9 mouse cellular contexts compared by ENCODE assay signal in genomic region chr9:43240594-43240900, GRCm38 (mm10). TPM values are rescaled to one million over a fixed set of nuclear protein-coding genes. Genes with fewer than 3 reads are reported as not detected.
DNase-seq lines count a peak whose midpoint lies in the region; ATAC-seq lines count a peak whose summit lies in the region.
"Had no signal": no experiment of that assay in that cellular context is flagged by ENCODE, and none has a peak within 500 bp of the region (broad histone marks: within the 10 kb centered on the region; RNA-seq: fewer than 3 reads in every experiment).

No protein-coding gene starts in this region.

- 18% methylated on average over 2 of the region's 2 CpGs for WGBS in heart, embryonic 12.5 days
- WGBS in embryonic facial prominence, embryonic 10.5 days: 33% methylated on average over 2 of the region's 2 CpGs
- WGBS in hindbrain, embryonic 12.5 days: 50% methylated on average over 2 of the region's 2 CpGs
- 25% methylated on average over 2 of the region's 2 CpGs for WGBS in liver, embryonic 16.5 days (ENCODE audit: insufficient replicate concordance)

- intact Hi-C loops in heart, postnatal 36 days (cut with DNase I): no loop called here
- intact Hi-C loops in left cerebral cortex, postnatal 25 days (cut with DNase I): no loop called here

- ATAC-seq in heart, embryonic 12.5 days (ENCODE audit: insufficient number of reproducible peaks, low FRiP score): no peak
- ATAC-seq in hindbrain, embryonic 12.5 days (ENCODE audit: low FRiP score): no peak
- ATAC-seq in liver, embryonic 16.5 days (ENCODE audit: low read depth): no peak
- ATAC-seq in monocyte, adult 5-6 weeks (replicated peaks; ENCODE audit: insufficient number of reproducible peaks, low FRiP score, low TSS enrichment, poor library complexity, severe bottlenecking): no peak

- no peaks in the 10 kb centered on the region for H3K27me3 ChIP-seq in heart, embryonic 12.5 days (replicated peaks)
- H3K27me3 ChIP-seq in embryonic facial prominence, embryonic 10.5 days (replicated peaks; ENCODE audit: low read depth, poor library complexity, severe bottlenecking): peaks cover 19% of the 10 kb centered on the region
- H3K27me3 ChIP-seq in hindbrain, embryonic 12.5 days: peaks cover 32% of the 10 kb centered on the region
- H3K27me3 ChIP-seq in liver, embryonic 16.5 days (ENCODE audit: control insufficient read depth, insufficient read depth, low read depth, low read length): no peaks in the 10 kb centered on the region

- H3K27ac ChIP-seq in heart, embryonic 12.5 days (ENCODE audit: poor library complexity, severe bottlenecking): peak overlapping the region; percentile 84
- H3K27ac ChIP-seq in embryonic facial prominence, embryonic 10.5 days (replicated peaks): peak overlapping the region; percentile 91
- H3K27ac ChIP-seq in hindbrain, embryonic 12.5 days: peak overlapping the region; percentile 76; the same call in 1 of the 2 replicates
- peak overlapping the region; percentile 92 for H3K27ac ChIP-seq in liver, embryonic 16.5 days (ENCODE audit: low read length)

- H3K4me2 ChIP-seq in heart, embryonic 12.5 days: peak overlapping the region; percentile 75
- H3K4me2 ChIP-seq in hindbrain, embryonic 12.5 days (replicated peaks): peak overlapping the region; percentile 74
- peak overlapping the region; percentile 90 for H3K4me2 ChIP-seq in liver, embryonic 16.5 days (ENCODE audit: low read depth, low read length)

- H3K9me3 ChIP-seq in heart, embryonic 12.5 days (replicated peaks): no peaks in the 10 kb centered on the region
- no peaks in the 10 kb centered on the region for H3K9me3 ChIP-seq in embryonic facial prominence, embryonic 10.5 days
- no peaks in the 10 kb centered on the region for H3K9me3 ChIP-seq in hindbrain, embryonic 12.5 days (replicated peaks)
- no peaks in the 10 kb centered on the region for H3K9me3 ChIP-seq in liver, embryonic 16.5 days (replicated peaks; ENCODE audit: control insufficient read depth, low read length)

- no peaks in the 10 kb centered on the region for H3K36me3 ChIP-seq in heart, embryonic 12.5 days
- H3K36me3 ChIP-seq in embryonic facial prominence, embryonic 10.5 days (replicated peaks): peaks cover 16% of the 10 kb centered on the region
- no peaks in the 10 kb centered on the region for H3K36me3 ChIP-seq in hindbrain, embryonic 12.5 days
- no peaks in the 10 kb centered on the region for H3K36me3 ChIP-seq in liver, embryonic 16.5 days (ENCODE audit: control insufficient read depth, insufficient read depth)

- H3K4me1 ChIP-seq in heart, embryonic 12.5 days (replicated peaks): peaks cover 42% of the 10 kb centered on the region
- H3K4me1 ChIP-seq in embryonic facial prominence, embryonic 10.5 days: peaks cover 72% of the 10 kb centered on the region
- H3K4me1 ChIP-seq in hindbrain, embryonic 12.5 days: peaks cover 21% of the 10 kb centered on the region
- peaks cover 75% of the 10 kb centered on the region for H3K4me1 ChIP-seq in liver, embryonic 16.5 days (ENCODE audit: control insufficient read depth, low read depth, low read length)

- no peak for DNase-seq in heart, postnatal 36 days
- no peak for DNase-seq in embryonic facial prominence, embryonic 10.5 days (ENCODE audit: low spot score)
- DNase-seq in thymus, adult 18-20 months: no peak
- no peak for DNase-seq in left cerebral cortex, postnatal 25 days (ENCODE audit: low spot score in 2 of 2)

- peak overlapping the region; percentile 95 for H3K4me3 ChIP-seq in heart, embryonic 12.5 days
- peak overlapping the region; percentile 82 for H3K4me3 ChIP-seq in embryonic facial prominence, embryonic 10.5 days
- H3K4me3 ChIP-seq in hindbrain, embryonic 12.5 days: peak overlapping the region; percentile 67; the same call in 1 of the 2 replicates
- no peak overlapping the region for H3K4me3 ChIP-seq in liver, embryonic 16.5 days (ENCODE audit: low read depth, low read length)

- peak overlapping the region; percentile 93; the same call in 1 of the 2 replicates for H3K9ac ChIP-seq in heart, embryonic 12.5 days
- no peak overlapping the region for H3K9ac ChIP-seq in hindbrain, embryonic 12.5 days
- peak overlapping the region; percentile 86 for H3K9ac ChIP-seq in liver, embryonic 16.5 days (ENCODE audit: low read depth, low read length)

RNA-seq across cellular contexts. Expression of gene Oaf, which starts 0.8 kb away (rescaled TPM):
- polyA plus RNA-seq in heart, embryonic 12.5 days (2016; fragmentation: Nextera tagmentation; extraction: Ambion mirVana): 37.1 and 37.6 TPM in 2 replicates
- 1 to 10 TPM; 8.2 to 8.9 TPM for total RNA-seq in heart, postnatal 36 days (2021)
- 55.2 and 57.0 TPM in 2 replicates for polyA plus RNA-seq in embryonic facial prominence, embryonic 10.5 days (2016; fragmentation: Nextera tagmentation; extraction: Ambion mirVana)
- 44.6 and 46.7 TPM in 2 replicates for polyA plus RNA-seq in hindbrain, embryonic 12.5 days (2016; fragmentation: Nextera tagmentation; extraction: Ambion mirVana)
- 24.4 and 29.0 TPM in 2 replicates for polyA plus RNA-seq in liver, embryonic 16.5 days (2015; fragmentation: Nextera tagmentation; extraction: Ambion mirVana)
- total RNA-seq in left cerebral cortex, postnatal 25 days (2021): 10 to 100 TPM; 12.6 to 13.2 TPM
- 0.10 to 0.43 TPM in 2 of 3 replicates, not detected in the other for total RNA-seq in monocyte, adult 5-6 weeks (2017)
- total RNA-seq: neutrophil, adult 5-6 weeks had no signal

RNA-seq across cellular contexts. Expression of gene Pou2f3, which starts 30.4 kb away (rescaled TPM):
- not detected in 2 replicates for polyA plus RNA-seq in heart, embryonic 12.5 days (2016; fragmentation: Nextera tagmentation; extraction: Ambion mirVana)
- under 1 TPM; 0.14 to 0.27 TPM for total RNA-seq in heart, postnatal 36 days (2021)
- polyA plus RNA-seq in embryonic facial prominence, embryonic 10.5 days (2016; fragmentation: Nextera tagmentation; extraction: Ambion mirVana): not detected in 2 replicates
- not detected in 2 replicates for polyA plus RNA-seq in hindbrain, embryonic 12.5 days (2016; fragmentation: Nextera tagmentation; extraction: Ambion mirVana)
- 0.07 TPM in 1 of 2 replicates, not detected in the other for polyA plus RNA-seq in liver, embryonic 16.5 days (2015; fragmentation: Nextera tagmentation; extraction: Ambion mirVana)
- total RNA-seq in left cerebral cortex, postnatal 25 days (2021): under 1 TPM in 1 of 2 experiments, not detected in 1; 0.30 TPM
- total RNA-seq in monocyte, adult 5-6 weeks (2017): not detected in 3 replicates
- total RNA-seq: neutrophil, adult 5-6 weeks had no signal
